Mouse (Mus musculus): ENCODE data around the gene Mboat7. TPM values are rescaled to one million over a fixed set of nuclear protein-coding genes. Genes with fewer than 3 reads are reported as not detected.
A peak's percentile ranks its signal among the peaks of the same experiment; 100 is the strongest.
"Not testable (repeated sequence)": the region's sequence is repeated elsewhere in the genome, so short reads cannot be mapped to it uniquely, and the experiment has no call there.

Mboat7 gene
- polyA plus RNA-seq, 1 experiment from 2014 or later: 50.8 TPM

GRCm38 (mm10) chr7:3705911-3706310, 12.6 kb upstream of the Mboat7 start:
- Histone ChIP-seq H3K4me3 (peak overlapping the region; percentile 83), H3K36me3 (peaks cover 24% of the 10 kb centered on the region), H3K9me3 (replicated peaks) (no peaks in the 10 kb centered on the region), H3K27ac (0 out of 2 replicates have a peak overlapping the region, but pooled peaks have one; percentile 12), H3K27me3 (no peaks in the 10 kb centered on the region), H3K4me1 (peaks cover 15% of the 10 kb centered on the region), H3K4me2 (replicated peaks) (peak overlapping the region; percentile 91), H3K9ac (peak overlapping the region; percentile 88)
- WGBS: 39% methylated on average over 6 of the region's 6 CpGs
- no peak for ATAC-seq (ENCODE audit: low FRiP score)

GRCm38 (mm10) chr7:3705461-3705860, 12.1 kb upstream of the Mboat7 start:
- ATAC-seq (ENCODE audit: low FRiP score); H3K27ac ChIP-seq; H3K9me3 ChIP-seq (replicated peaks); H3K27me3 ChIP-seq: not testable (repeated sequence)
- WGBS: 5% methylated on average over 7 of the region's 7 CpGs
- H3K36me3 ChIP-seq: peaks cover 26% of the 10 kb centered on the region
- H3K9ac ChIP-seq: peak overlapping the region; percentile 88
- H3K4me3 ChIP-seq: peak overlapping the region; percentile 83
- H3K4me1 ChIP-seq: peaks cover 15% of the 10 kb centered on the region
- peak overlapping the region; percentile 91 for H3K4me2 ChIP-seq (replicated peaks)

GRCm38 (mm10) chr7:3704475-3704874, 11.2 kb upstream of the Mboat7 start:
- ATAC-seq (ENCODE audit: low FRiP score): peak; percentile 55
- Histone ChIP-seq H3K4me3 (peak overlapping the region; percentile 83), H3K9me3 (replicated peaks) (no peaks in the 10 kb centered on the region), H3K27ac (peak overlapping the region; percentile 93), H3K4me2 (replicated peaks) (peak overlapping the region; percentile 91), H3K4me1 (peaks cover 15% of the 10 kb centered on the region), H3K36me3 (peaks cover 35% of the 10 kb centered on the region), H3K9ac (peak overlapping the region; percentile 88), H3K27me3 (no peaks in the 10 kb centered on the region)
- WGBS: under 1% methylated on average over 20 of the region's 20 CpGs

- H3K36me3 ChIP-seq: peaks cover 40% of the 10 kb centered on the region
- H3K27me3 ChIP-seq: no peaks in the 10 kb centered on the region
- peak within 1 kb of the TSS; percentile 83 for H3K4me3 ChIP-seq
- under 1% methylated on average over 42 of the region's 42 CpGs for WGBS
- peak; percentile 95 for ATAC-seq (ENCODE audit: low FRiP score)
- peak within 1 kb of the TSS; percentile 88 for H3K9ac ChIP-seq
- H3K4me1 ChIP-seq: peaks cover 15% of the 10 kb centered on the region
- no peaks in the 10 kb centered on the region for H3K9me3 ChIP-seq (replicated peaks)
- H3K27ac ChIP-seq: peak within 1 kb of the TSS; percentile 93
- H3K4me2 ChIP-seq (replicated peaks): peak within 1 kb of the TSS; percentile 91
Observed at GRCm38 (mm10) chr7:3703879-3704441, 10.6 kb upstream of the Mboat7 start, which contains the start of gene Rps9. TSS of gene Rps9 (plus strand) at chr7:3703993.

- Histone ChIP-seq H3K4me1 (peaks cover 15% of the 10 kb centered on the region), H3K4me3 (peak overlapping the region; percentile 83), H3K27me3 (no peaks in the 10 kb centered on the region), H3K27ac (peak overlapping the region; percentile 93), H3K36me3 (peaks cover 46% of the 10 kb centered on the region), H3K9me3 (replicated peaks) (no peaks in the 10 kb centered on the region), H3K9ac (peak overlapping the region; percentile 57), H3K4me2 (replicated peaks) (peak overlapping the region; percentile 91)
- ATAC-seq (ENCODE audit: low FRiP score): peak; percentile 68
- WGBS: 22% methylated on average over 6 of the region's 6 CpGs
Observed at GRCm38 (mm10) chr7:3703148-3703878, 10.0 kb upstream of the Mboat7 start.

- H3K9ac ChIP-seq: no peak overlapping the region
- no peak for ATAC-seq (ENCODE audit: low FRiP score)
- no peak overlapping the region for H3K27ac ChIP-seq
- H3K4me1 ChIP-seq: peaks cover 9% of the 10 kb centered on the region
- no peak overlapping the region for H3K4me2 ChIP-seq (replicated peaks)
- H3K9me3 ChIP-seq (replicated peaks): no peaks in the 10 kb centered on the region
- peaks cover 49% of the 10 kb centered on the region for H3K36me3 ChIP-seq
- WGBS: 97% methylated on average over 6 of the region's 6 CpGs
- no peaks in the 10 kb centered on the region for H3K27me3 ChIP-seq
- H3K4me3 ChIP-seq: no peak overlapping the region
Observed at GRCm38 (mm10) chr7:3698471-3698870, 5.1 kb upstream of the Mboat7 start.

GRCm38 (mm10) chr7:3694949-3695305, 1.6 kb upstream of the Mboat7 start:
- H3K4me1 ChIP-seq: peaks cover 19% of the 10 kb centered on the region
- peak overlapping the region; percentile 94 for H3K27ac ChIP-seq
- peak overlapping the region; percentile 72 for H3K4me3 ChIP-seq
- H3K9me3 ChIP-seq (replicated peaks); ATAC-seq (ENCODE audit: low FRiP score); H3K27me3 ChIP-seq: not testable (repeated sequence)
- H3K36me3 ChIP-seq: peaks cover 35% of the 10 kb centered on the region
- 8% methylated on average over 9 of the region's 9 CpGs for WGBS
- H3K4me2 ChIP-seq (replicated peaks): peak overlapping the region; percentile 85
- peak overlapping the region; percentile 88 for H3K9ac ChIP-seq

- ATAC-seq (ENCODE audit: low FRiP score): peak; percentile 32
- WGBS: under 1% methylated on average over 52 of the region's 55 CpGs
- H3K4me2 ChIP-seq (replicated peaks): peak overlapping the region; percentile 85
Observed at GRCm38 (mm10) chr7:3694076-3694948, 989 bp upstream of the Mboat7 start.

GRCm38 (mm10) chr7:3693809-3694075, 419 bp upstream of the Mboat7 start:
- Histone ChIP-seq H3K36me3 (peaks cover 24% of the 10 kb centered on the region), H3K4me3 (peak overlapping the region; percentile 72), H3K4me2 (replicated peaks) (peak overlapping the region; percentile 85), H3K9ac (peak overlapping the region; percentile 88), H3K9me3 (replicated peaks) (no peaks in the 10 kb centered on the region), H3K27ac (peak overlapping the region; percentile 94), H3K4me1 (peaks cover 19% of the 10 kb centered on the region), H3K27me3 (no peaks in the 10 kb centered on the region)
- ATAC-seq (ENCODE audit: low FRiP score): no peak
- under 1% methylated on average over 18 of the region's 18 CpGs for WGBS

More at GRCm38 (mm10) chr7:3694076-3694948, 989 bp upstream of the Mboat7 start:
- H3K9me3 ChIP-seq (replicated peaks): no peaks in the 10 kb centered on the region
- peaks cover 19% of the 10 kb centered on the region for H3K4me1 ChIP-seq
- peak overlapping the region; percentile 94 for H3K27ac ChIP-seq
- H3K9ac ChIP-seq: peak overlapping the region; percentile 88
- peaks cover 30% of the 10 kb centered on the region for H3K36me3 ChIP-seq
- no peaks in the 10 kb centered on the region for H3K27me3 ChIP-seq
- peak overlapping the region; percentile 72 for H3K4me3 ChIP-seq

- peak within 1 kb of the TSS; percentile 85 for H3K4me2 ChIP-seq (replicated peaks)
- peak; percentile 74; the same call in 1 of the 2 replicates for ATAC-seq (ENCODE audit: low FRiP score)
- peak within 1 kb of the TSS; percentile 94 for H3K27ac ChIP-seq
- H3K9ac ChIP-seq: peak within 1 kb of the TSS; percentile 92
- peak within 1 kb of the TSS; percentile 72 for H3K4me3 ChIP-seq
- no peaks in the 10 kb centered on the region for H3K27me3 ChIP-seq
- under 1% methylated on average over 48 of the region's 49 CpGs for WGBS
- H3K36me3 ChIP-seq: peaks cover 20% of the 10 kb centered on the region
- no peaks in the 10 kb centered on the region for H3K9me3 ChIP-seq (replicated peaks)
- peaks cover 19% of the 10 kb centered on the region for H3K4me1 ChIP-seq
Observed at GRCm38 (mm10) chr7:3692382-3692986, 839 bp downstream of the Mboat7 start, which contains the start of gene Tsen34. TSS of gene Tsen34 (plus strand) at chr7:3692863.

GRCm38 (mm10) chr7:3691919-3692318, 1.4 kb downstream of the Mboat7 start:
- WGBS: 37% methylated on average over 3 of the region's 3 CpGs
- Histone ChIP-seq H3K4me3 (peak overlapping the region; percentile 72), H3K9ac (peak overlapping the region; percentile 92), H3K9me3 (replicated peaks) (no peaks in the 10 kb centered on the region), H3K4me1 (peaks cover 19% of the 10 kb centered on the region), H3K36me3 (peaks cover 17% of the 10 kb centered on the region), H3K4me2 (replicated peaks) (peak overlapping the region; percentile 85), H3K27me3 (no peaks in the 10 kb centered on the region), H3K27ac (no peak overlapping the region)
- ATAC-seq (ENCODE audit: low FRiP score): no peak
